Mouse (Mus musculus): ENCODE measurements around the gene Vmn1r91.
"Not testable (repeated sequence)": the region's sequence is repeated elsewhere in the genome, so short reads cannot be mapped to it uniquely, and the experiment has no call there.

Vmn1r91 gene

DNA sequence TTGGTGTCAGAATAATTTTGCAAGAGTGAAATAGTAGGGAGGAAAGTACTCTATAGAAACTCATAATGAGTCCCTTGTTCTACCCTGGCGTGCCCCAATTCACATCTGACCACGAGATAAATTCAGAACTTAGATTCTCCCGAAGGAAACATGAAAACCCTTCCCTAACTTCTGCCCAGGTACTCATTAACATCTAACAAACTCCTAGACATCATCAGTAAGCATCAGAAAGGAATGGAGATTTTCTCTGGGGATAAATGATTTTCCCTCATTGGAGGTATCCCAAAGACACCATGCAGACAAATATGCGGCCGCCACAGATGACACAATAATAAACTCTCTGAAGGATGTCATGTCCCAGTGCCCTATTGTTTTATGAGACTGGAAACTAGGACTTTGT lies at the start of gene Vmn1r91:
Vmn1r91 (plus strand) TSS at position 301 of the 400 bp plus-strand sequence.
- not testable (repeated sequence) for DNase-seq

DNA sequence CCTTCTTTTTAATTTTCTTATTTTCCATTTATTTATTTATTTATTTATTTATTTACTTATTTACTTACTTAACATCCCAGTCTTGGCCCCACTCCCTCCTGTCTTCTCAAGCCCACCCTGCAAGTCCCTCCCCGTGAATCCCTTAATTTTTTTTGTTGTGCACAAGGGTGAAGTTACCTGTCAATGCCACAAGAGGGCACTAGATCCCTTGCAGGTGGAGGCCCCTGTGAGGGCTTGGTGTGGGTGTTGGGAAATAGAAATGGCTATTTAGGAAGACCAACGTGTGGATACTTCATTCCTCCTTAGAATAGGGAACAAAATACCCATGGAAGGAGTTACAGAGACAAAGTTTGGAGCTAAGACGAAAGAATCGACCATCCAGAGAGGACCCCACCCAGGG lies 35.4 kb upstream of the Vmn1r91 start:
- DNase-seq: peak; percentile 3

DNA sequence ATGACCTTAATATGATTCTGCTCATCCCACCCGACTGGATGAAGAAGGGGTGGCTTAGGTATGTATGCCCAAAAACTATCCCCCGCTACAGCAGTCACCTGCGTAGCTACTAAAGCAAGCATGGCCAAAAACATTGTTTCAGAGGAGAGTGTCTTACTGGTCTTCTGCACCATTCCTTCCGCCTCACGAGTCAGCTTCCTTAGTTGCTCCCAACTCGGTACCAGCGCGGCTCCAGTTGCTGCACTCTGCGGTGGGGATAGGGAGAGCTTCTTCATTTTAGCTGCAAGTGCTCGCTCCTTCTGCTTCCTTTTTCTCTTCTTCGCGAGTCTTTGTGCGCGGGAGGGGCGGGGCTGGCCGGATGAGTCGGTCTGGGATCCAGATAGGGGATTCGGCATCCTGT lies 21.4 kb upstream of the Vmn1r91 start:
- not testable (repeated sequence) for DNase-seq

DNA sequence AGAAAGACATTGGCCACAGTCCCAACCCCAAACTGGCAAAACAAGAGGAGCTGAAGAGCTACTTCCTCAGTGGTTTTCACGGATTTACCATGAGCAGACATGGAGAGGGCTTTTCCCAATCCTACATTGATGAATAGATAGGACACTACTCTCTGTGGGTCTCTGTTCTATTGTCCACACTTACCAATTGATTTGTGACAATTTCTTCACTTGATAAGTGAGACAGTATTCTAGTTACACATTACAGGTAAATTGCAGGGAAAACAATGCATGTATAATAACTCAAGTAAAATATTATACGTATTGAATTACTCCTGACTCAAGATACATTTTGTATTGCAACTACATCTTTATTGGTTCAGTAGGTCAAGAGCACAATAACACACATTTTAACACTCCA lies 23.0 kb downstream of the Vmn1r91 start, which contains the start of gene Gm16442:
Gm16442 (minus strand) TSS at position 101 of the 400 bp plus-strand sequence.
- DNase-seq: not testable (repeated sequence)

DNA sequence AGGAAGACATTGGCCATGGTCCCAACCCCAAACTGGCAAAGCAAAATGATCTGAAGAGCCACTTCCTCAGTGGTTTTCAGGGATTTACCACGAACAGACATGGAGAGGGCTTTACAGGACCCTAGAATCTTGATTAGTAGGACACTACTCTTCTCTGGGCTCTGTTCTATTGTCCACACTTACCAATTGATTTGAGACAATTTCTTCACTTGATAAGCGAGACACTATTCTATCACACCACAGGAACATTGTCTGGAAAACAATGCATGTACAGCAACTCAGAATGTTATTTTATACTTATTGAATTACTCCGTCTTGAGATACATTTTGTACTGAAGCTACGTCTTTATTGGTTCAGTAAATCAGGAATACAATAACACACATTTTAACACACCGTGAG lies 39.5 kb downstream of the Vmn1r91 start, which contains the start of gene Vmn1r93:
Vmn1r93 (minus strand) TSS at position 101 of the 400 bp plus-strand sequence.
- not testable (repeated sequence) for DNase-seq

Data from thymus, postnatal 14 days (tissue).